Mouse (Mus musculus): ENCODE data around the gene Xcr1. TPM values are rescaled to one million over a fixed set of nuclear protein-coding genes. Genes with fewer than 3 reads are reported as not detected.

Xcr1 gene
- not detected in 2 replicates for polyA plus RNA-seq (2012; rRNA removed)

DNA sequence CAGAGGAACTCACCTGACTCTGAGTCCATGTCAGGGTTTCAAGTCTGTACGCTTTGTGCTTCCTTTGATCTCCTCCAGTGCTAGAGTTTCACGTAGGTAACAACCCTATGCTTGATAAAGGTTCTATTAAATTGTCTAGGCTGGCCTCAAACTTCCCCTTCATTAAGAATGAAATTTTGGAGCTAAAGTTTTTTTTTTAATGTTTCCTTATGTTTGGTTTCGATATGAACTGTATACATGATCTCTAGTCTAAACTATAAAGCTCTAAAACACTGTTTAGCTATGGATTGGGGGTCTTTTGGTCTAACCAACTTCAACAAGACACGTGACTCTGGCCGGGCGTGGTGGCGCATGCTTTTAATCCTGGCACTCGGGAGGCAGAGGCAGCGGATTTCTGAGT, at the start of gene Xcr1:
Gene Xcr1, minus strand, starts transcription at position 101 of the 400 bp plus-strand sequence.
- no peak for DNase-seq (ENCODE audit: low read depth)
- TF ChIP-seq CTCF (IDR thresholded peaks at IDR 0.05; ENCODE audit: borderline replicate concordance, extremely low read depth, insufficient read depth, insufficient read length) (no peak), POLR2A (IDR thresholded peaks at IDR 0.05; ENCODE audit: borderline replicate concordance, extremely low read depth, insufficient read depth, insufficient read length, poor library complexity, severe bottlenecking) (no peak)

DNA sequence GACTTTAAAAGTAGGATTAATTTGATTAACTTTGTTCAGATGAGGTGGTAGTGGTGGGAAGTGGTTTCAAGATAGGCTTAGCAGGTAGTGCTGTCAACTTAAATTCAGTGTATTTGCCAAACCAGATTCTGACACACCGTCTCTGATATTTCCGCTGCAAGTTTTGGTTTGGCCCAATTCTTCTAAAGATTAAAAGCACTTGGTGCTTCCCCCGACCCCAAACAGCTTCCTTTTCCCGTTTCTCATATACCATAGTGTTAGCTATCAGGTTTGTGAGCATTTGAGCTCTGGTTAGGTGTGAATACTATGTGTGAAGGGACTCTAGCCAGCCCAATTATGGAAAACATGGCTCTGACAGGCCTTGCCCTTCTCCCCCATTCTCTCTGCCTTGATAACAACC, 10.2 kb upstream of the Xcr1 start:
- DNase-seq (ENCODE audit: low read depth) = no peak
- no peak for TF ChIP-seq POLR2A (IDR thresholded peaks at IDR 0.05; ENCODE audit: borderline replicate concordance, extremely low read depth, insufficient read depth, insufficient read length, poor library complexity, severe bottlenecking)
- TF ChIP-seq CTCF (IDR thresholded peaks at IDR 0.05; ENCODE audit: borderline replicate concordance, extremely low read depth, insufficient read depth, insufficient read length) = no peak

- TF ChIP-seq POLR2A (IDR thresholded peaks at IDR 0.05; ENCODE audit: borderline replicate concordance, extremely low read depth, insufficient read depth, insufficient read length, poor library complexity, severe bottlenecking) (no peak), CTCF (IDR thresholded peaks at IDR 0.05; ENCODE audit: borderline replicate concordance, extremely low read depth, insufficient read depth, insufficient read length) (no peak)
- DNase-seq (ENCODE audit: low read depth) = peak; percentile 1
These were observed 7.4 kb upstream of the Xcr1 start for GRCm38 (mm10) chr9:123869167-123869784.

- no peak for DNase-seq (ENCODE audit: low read depth)
- TF ChIP-seq CTCF (IDR thresholded peaks at IDR 0.05; ENCODE audit: borderline replicate concordance, extremely low read depth, insufficient read depth, insufficient read length) = no peak
- TF ChIP-seq POLR2A (IDR thresholded peaks at IDR 0.05; ENCODE audit: borderline replicate concordance, extremely low read depth, insufficient read depth, insufficient read length, poor library complexity, severe bottlenecking) = no peak
These were observed 1.8 kb upstream of the Xcr1 start for GRCm38 (mm10) chr9:123863641-123864040.

GRCm38 (mm10) chr9:123862895-123863616, 1.2 kb upstream of the Xcr1 start:
- DNase-seq (ENCODE audit: low read depth) = no peak
- TF ChIP-seq POLR2A (IDR thresholded peaks at IDR 0.05; ENCODE audit: borderline replicate concordance, extremely low read depth, insufficient read depth, insufficient read length, poor library complexity, severe bottlenecking) = no peak
- TF ChIP-seq CTCF (IDR thresholded peaks at IDR 0.05; ENCODE audit: borderline replicate concordance, extremely low read depth, insufficient read depth, insufficient read length) = no peak

GRCm38 (mm10) chr9:123856836-123857235, 5.0 kb downstream of the Xcr1 start:
- DNase-seq (ENCODE audit: low read depth) = no peak
- TF ChIP-seq CTCF (IDR thresholded peaks at IDR 0.05; ENCODE audit: borderline replicate concordance, extremely low read depth, insufficient read depth, insufficient read length) (no peak), POLR2A (IDR thresholded peaks at IDR 0.05; ENCODE audit: borderline replicate concordance, extremely low read depth, insufficient read depth, insufficient read length, poor library complexity, severe bottlenecking) (no peak)

GRCm38 (mm10) chr9:123852449-123853390, 9.1 kb downstream of the Xcr1 start:
- peak; percentile 1 for DNase-seq (ENCODE audit: low read depth)
- TF ChIP-seq CTCF (IDR thresholded peaks at IDR 0.05; ENCODE audit: borderline replicate concordance, extremely low read depth, insufficient read depth, insufficient read length) = no peak
- no peak for TF ChIP-seq POLR2A (IDR thresholded peaks at IDR 0.05; ENCODE audit: borderline replicate concordance, extremely low read depth, insufficient read depth, insufficient read length, poor library complexity, severe bottlenecking)

DNA sequence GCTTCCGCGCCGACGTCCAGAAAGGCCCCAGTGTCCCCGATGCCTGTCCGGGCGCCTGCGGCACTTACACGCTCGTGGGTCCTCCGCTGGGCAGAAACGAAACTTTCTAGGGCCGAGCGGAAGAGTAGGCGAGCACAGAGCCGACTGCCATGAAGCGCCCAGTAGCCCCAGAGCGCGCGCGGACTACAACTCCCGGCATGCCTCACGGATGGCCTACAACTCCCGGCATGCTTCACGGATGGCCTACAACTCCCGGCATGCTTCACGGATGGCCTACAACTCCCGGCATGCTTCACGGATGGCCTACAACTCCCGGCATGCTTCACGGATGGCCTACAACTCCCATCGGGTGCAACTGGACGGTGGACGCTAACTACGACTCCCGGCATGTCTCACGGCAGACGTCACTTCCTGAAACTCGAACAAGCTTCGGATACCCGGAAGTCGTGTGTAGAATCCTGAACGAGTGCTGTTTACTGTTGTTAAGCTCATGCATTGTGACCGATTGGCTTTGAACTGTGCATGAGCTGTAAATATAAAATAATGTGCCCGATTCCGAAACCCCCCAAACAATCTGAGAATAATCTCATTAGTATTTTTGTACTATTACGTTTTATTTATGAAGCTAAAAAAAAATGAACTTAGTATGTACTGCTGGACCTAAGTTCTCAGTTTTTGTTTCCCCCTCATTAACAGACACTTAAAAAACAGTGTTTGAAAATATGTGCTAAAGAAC, 9.9 kb downstream of the Xcr1 start, which contains the start of gene Fyco1:
Gene Fyco1, minus strand, starts transcription at position 187 of the 736 bp plus-strand sequence.
- TF ChIP-seq CTCF (IDR thresholded peaks at IDR 0.05; ENCODE audit: borderline replicate concordance, extremely low read depth, insufficient read depth, insufficient read length) (no peak), POLR2A (IDR thresholded peaks at IDR 0.05; ENCODE audit: borderline replicate concordance, extremely low read depth, insufficient read depth, insufficient read length, poor library complexity, severe bottlenecking) (peak; percentile 22; the same call in 1 of the 2 replicates)
- DNase-seq (ENCODE audit: low read depth) = peak; percentile 100

DNA sequence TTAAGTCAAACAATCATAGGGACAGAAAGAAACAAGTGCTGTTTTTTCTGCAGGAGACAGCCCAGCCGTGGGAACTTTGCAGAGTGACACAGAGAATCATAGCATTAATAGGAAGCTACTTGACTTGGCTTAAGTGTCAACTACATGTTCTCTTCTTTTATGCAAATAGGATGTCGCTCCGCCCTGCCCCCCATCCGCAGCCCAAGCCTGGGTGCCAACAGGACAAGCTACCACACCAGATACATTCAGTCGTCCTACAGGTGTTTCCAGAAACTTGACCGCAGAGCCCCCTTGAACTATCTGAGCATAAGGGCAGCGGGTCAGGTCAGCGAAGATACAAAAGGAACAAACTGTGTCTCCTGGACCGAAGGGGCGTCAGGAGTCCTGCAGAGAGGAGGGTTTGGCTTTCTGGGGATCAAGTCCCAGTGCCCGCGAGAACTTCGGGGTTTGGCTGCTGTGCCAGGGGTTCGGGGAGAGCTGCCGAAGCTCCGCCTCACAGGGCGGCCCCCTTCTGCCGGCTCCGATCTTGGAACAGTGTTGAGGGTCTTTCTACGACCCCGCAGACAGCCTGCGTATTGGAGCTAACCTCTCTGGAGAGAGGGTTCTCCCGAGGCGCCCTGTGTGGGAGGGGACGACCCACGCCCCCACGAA, 10.6 kb downstream of the Xcr1 start:
- TF ChIP-seq CTCF (IDR thresholded peaks at IDR 0.05; ENCODE audit: borderline replicate concordance, extremely low read depth, insufficient read depth, insufficient read length) = no peak
- 0 out of 2 replicates have a peak, but pooled peaks have one; percentile 7 for TF ChIP-seq POLR2A (IDR thresholded peaks at IDR 0.05; ENCODE audit: borderline replicate concordance, extremely low read depth, insufficient read depth, insufficient read length, poor library complexity, severe bottlenecking)

DNA sequence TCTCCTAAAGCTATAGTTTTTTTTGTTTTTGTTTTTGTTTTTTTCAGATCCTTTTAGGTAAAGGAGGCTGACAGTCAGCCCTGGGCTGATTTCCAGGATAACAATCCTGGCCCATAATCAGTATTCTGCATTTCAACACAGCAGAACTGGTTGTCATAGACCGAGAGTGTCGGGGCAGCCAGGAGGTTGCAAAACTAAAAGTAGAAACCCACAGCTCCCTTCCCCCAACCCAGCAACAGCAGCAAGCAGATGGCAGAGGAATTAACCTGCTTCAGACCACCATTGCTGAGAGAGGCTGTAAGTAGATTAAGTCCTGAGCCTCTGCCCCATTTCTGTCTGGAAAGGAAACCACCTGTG, 11.1 kb downstream of the Xcr1 start:
- peak; percentile 63 for DNase-seq (ENCODE audit: low read depth)
- no peak for TF ChIP-seq CTCF (IDR thresholded peaks at IDR 0.05; ENCODE audit: borderline replicate concordance, extremely low read depth, insufficient read depth, insufficient read length)
- no peak for TF ChIP-seq POLR2A (IDR thresholded peaks at IDR 0.05; ENCODE audit: borderline replicate concordance, extremely low read depth, insufficient read depth, insufficient read length, poor library complexity, severe bottlenecking)

More for the DNA sequence above, 10.6 kb downstream of the Xcr1 start:
- peak; percentile 76 for DNase-seq (ENCODE audit: low read depth)
